ENCODE assay signal across 19 mouse cellular contexts in genomic region chr3:82557786-82558185, GRCm38 (mm10). TPM values are rescaled to one million over a fixed set of nuclear protein-coding genes. Genes with fewer than 3 reads are reported as not detected.
DNase-seq lines count a peak whose midpoint lies in the region; ATAC-seq and TF ChIP-seq lines count a peak whose summit lies in the region.
"Had no signal": no experiment of that assay in that cellular context is flagged by ENCODE, and none has a peak within 500 bp of the region (broad histone marks: within the 10 kb centered on the region; RNA-seq: fewer than 3 reads in every experiment).

No protein-coding gene starts in this region.

- no peaks in the 10 kb centered on the region for H3K36me3 ChIP-seq in embryonic facial prominence, embryonic 14.5 days (ENCODE audit: control insufficient read depth, insufficient read depth, low read length)
- no peaks in the 10 kb centered on the region for H3K36me3 ChIP-seq in embryonic facial prominence, embryonic 10.5 days (replicated peaks)
- no peaks in the 10 kb centered on the region for H3K36me3 ChIP-seq in lung, embryonic 14.5 days (ENCODE audit: insufficient read depth)
- no peaks in the 10 kb centered on the region for H3K36me3 ChIP-seq in forebrain, embryonic 14.5 days (ENCODE audit: control insufficient read depth, insufficient read depth, low read length)
- H3K36me3 ChIP-seq in heart, embryonic 12.5 days, result no peaks in the 10 kb centered on the region
- H3K36me3 ChIP-seq: embryonic facial prominence, embryonic 12.5 days had no signal

- no peaks in the 10 kb centered on the region for H3K27me3 ChIP-seq in embryonic facial prominence, embryonic 14.5 days (replicated peaks; ENCODE audit: control insufficient read depth, insufficient read depth, low read length)
- no peaks in the 10 kb centered on the region for H3K27me3 ChIP-seq in embryonic facial prominence, embryonic 10.5 days (replicated peaks; ENCODE audit: low read depth, poor library complexity, severe bottlenecking)
- H3K27me3 ChIP-seq in lung, embryonic 14.5 days (ENCODE audit: insufficient read depth, low read length), result no peaks in the 10 kb centered on the region
- no peaks in the 10 kb centered on the region for H3K27me3 ChIP-seq in forebrain, embryonic 14.5 days (replicated peaks; ENCODE audit: control insufficient read depth, insufficient read depth, low read length)
- H3K27me3 ChIP-seq in heart, embryonic 12.5 days (replicated peaks), result no peaks in the 10 kb centered on the region
- H3K27me3 ChIP-seq: embryonic facial prominence, embryonic 12.5 days had no signal

- no peak overlapping the region for H3K27ac ChIP-seq in embryonic facial prominence, embryonic 14.5 days (replicated peaks; ENCODE audit: low read depth, low read length)
- no peak overlapping the region for H3K27ac ChIP-seq in embryonic facial prominence, embryonic 10.5 days (replicated peaks)
- no peak overlapping the region for H3K27ac ChIP-seq in lung, embryonic 14.5 days (ENCODE audit: low read depth)
- H3K27ac ChIP-seq in forebrain, embryonic 14.5 days (ENCODE audit: low read depth, low read length), result no peak overlapping the region
- H3K27ac ChIP-seq in heart, embryonic 12.5 days (ENCODE audit: poor library complexity, severe bottlenecking), result no peak overlapping the region
- H3K27ac ChIP-seq: embryonic facial prominence, embryonic 12.5 days had no signal

- H3K9me3 ChIP-seq in embryonic facial prominence, embryonic 14.5 days (ENCODE audit: control insufficient read depth, low read length), result no peaks in the 10 kb centered on the region
- no peaks in the 10 kb centered on the region for H3K9me3 ChIP-seq in embryonic facial prominence, embryonic 10.5 days
- no peaks in the 10 kb centered on the region for H3K9me3 ChIP-seq in lung, embryonic 14.5 days (ENCODE audit: low read depth, low read length)
- no peaks in the 10 kb centered on the region for H3K9me3 ChIP-seq in forebrain, embryonic 14.5 days (replicated peaks; ENCODE audit: control insufficient read depth, low read length)
- H3K9me3 ChIP-seq in heart, embryonic 12.5 days (replicated peaks), result no peaks in the 10 kb centered on the region
- H3K9me3 ChIP-seq: embryonic facial prominence, embryonic 12.5 days had no signal

- DNase-seq in embryonic facial prominence, embryonic 14.5 days (ENCODE audit: low spot score), result peak; percentile 29
- DNase-seq in embryonic facial prominence, embryonic 10.5 days (ENCODE audit: low spot score), result no peak
- peak; percentile 7 for DNase-seq in lung, embryonic 14.5 days
- DNase-seq in lung, adult 18-20 months, result no peak
- peak; percentile 49 for DNase-seq in Muller cell, postnatal 12 days (ENCODE audit: inconsistent ontology term)
- DNase-seq in forebrain, embryonic 14.5 days (ENCODE audit: low spot score), result peak; percentile 75
- DNase-seq: B cell, adult 2 months; cerebellum, adult 11 months; kidney, adult 2 months; kidney, postnatal 14 days; layer of hippocampus, adult 9-11 months; lung, adult 2 months; lung, postnatal 4 days had no signal

- no peaks in the 10 kb centered on the region for H3K4me1 ChIP-seq in embryonic facial prominence, embryonic 14.5 days (ENCODE audit: control insufficient read depth, insufficient read depth, low read length)
- H3K4me1 ChIP-seq in embryonic facial prominence, embryonic 10.5 days, result no peaks in the 10 kb centered on the region
- no peaks in the 10 kb centered on the region for H3K4me1 ChIP-seq in lung, embryonic 14.5 days (ENCODE audit: insufficient read depth)
- no peaks in the 10 kb centered on the region for H3K4me1 ChIP-seq in forebrain, embryonic 14.5 days (ENCODE audit: control insufficient read depth, insufficient read depth, low read length)
- no peaks in the 10 kb centered on the region for H3K4me1 ChIP-seq in heart, embryonic 12.5 days (replicated peaks)
- H3K4me1 ChIP-seq: embryonic facial prominence, embryonic 12.5 days had no signal

- no peak overlapping the region for H3K9ac ChIP-seq in embryonic facial prominence, embryonic 14.5 days (ENCODE audit: low read depth, low read length)
- H3K9ac ChIP-seq in lung, embryonic 14.5 days, result no peak overlapping the region
- H3K9ac ChIP-seq in forebrain, embryonic 14.5 days (ENCODE audit: low read length), result no peak overlapping the region
- no peak overlapping the region for H3K9ac ChIP-seq in heart, embryonic 12.5 days
- H3K9ac ChIP-seq: embryonic facial prominence, embryonic 12.5 days had no signal

- ATAC-seq in embryonic facial prominence, embryonic 14.5 days (ENCODE audit: low read depth), result no peak
- no peak for ATAC-seq in lung, embryonic 14.5 days (ENCODE audit: insufficient read depth)
- ATAC-seq in forebrain, embryonic 14.5 days, result peak; percentile 74
- ATAC-seq in heart, embryonic 12.5 days (ENCODE audit: insufficient number of reproducible peaks, low FRiP score), result no peak

- H3K4me2 ChIP-seq in embryonic facial prominence, embryonic 14.5 days (ENCODE audit: low read depth, low read length), result no peak overlapping the region
- H3K4me2 ChIP-seq in lung, embryonic 14.5 days, result no peak overlapping the region
- no peak overlapping the region for H3K4me2 ChIP-seq in forebrain, embryonic 14.5 days (ENCODE audit: low read length)
- no peak overlapping the region for H3K4me2 ChIP-seq in heart, embryonic 12.5 days
- H3K4me2 ChIP-seq: embryonic facial prominence, embryonic 12.5 days; heart, embryonic 11.5 days; midbrain, embryonic 11.5 days had no signal

- no peak overlapping the region for H3K4me3 ChIP-seq in embryonic facial prominence, embryonic 14.5 days (ENCODE audit: low read depth, low read length)
- no peak overlapping the region for H3K4me3 ChIP-seq in embryonic facial prominence, embryonic 10.5 days
- no peak overlapping the region for H3K4me3 ChIP-seq in lung, embryonic 14.5 days (ENCODE audit: low read depth, low read length)
- H3K4me3 ChIP-seq in forebrain, embryonic 14.5 days (ENCODE audit: low read depth, low read length), result no peak overlapping the region
- H3K4me3 ChIP-seq in heart, embryonic 12.5 days, result no peak overlapping the region
- H3K4me3 ChIP-seq: embryonic facial prominence, embryonic 12.5 days had no signal

- no peak for TF ChIP-seq CTCF in lung, embryonic 14.5 days (IDR thresholded peaks at IDR 0.05; ENCODE audit: low read depth)

- WGBS in embryonic facial prominence, embryonic 14.5 days, result 69% methylated on average over 3 of the region's 3 CpGs
- WGBS in embryonic facial prominence, embryonic 10.5 days, result 80% methylated on average over 3 of the region's 3 CpGs
- WGBS in lung, embryonic 14.5 days, result 56% methylated on average over 3 of the region's 3 CpGs
- 20% methylated on average over 3 of the region's 3 CpGs for WGBS in forebrain, embryonic 14.5 days
- WGBS in heart, embryonic 12.5 days, result 66% methylated on average over 3 of the region's 3 CpGs

RNA-seq across cellular contexts. Expression of gene Npy2r, which starts 9.9 kb away (rescaled TPM):
- 0.84 and 1.2 TPM in 2 replicates for polyA plus RNA-seq in embryonic facial prominence, embryonic 14.5 days (2014; fragmentation: Nextera tagmentation; extraction: Ambion mirVana)
- 0.07 and 0.26 TPM in 2 replicates for polyA plus RNA-seq in embryonic facial prominence, embryonic 10.5 days (2016; fragmentation: Nextera tagmentation; extraction: Ambion mirVana)
- polyA plus RNA-seq in lung, embryonic 14.5 days (2014; fragmentation: Nextera tagmentation; extraction: Ambion mirVana), result 0.12 and 0.31 TPM in 2 replicates
- polyA plus RNA-seq in forebrain, embryonic 14.5 days (2014; fragmentation: Nextera tagmentation; extraction: Ambion mirVana), result 1.9 and 3.0 TPM in 2 replicates
- 0.08 TPM in 1 of 2 replicates, not detected in the other for polyA plus RNA-seq in heart, embryonic 12.5 days (2016; fragmentation: Nextera tagmentation; extraction: Ambion mirVana)
- polyA plus RNA-seq: liver, adult 2 months; lung, adult 2 months; midbrain, embryonic 11.5 days; testis, adult 2 months had no signal

Comparison
In these comparisons a context has a peak if more than half of its experiments do, and no peak if none do; other contexts are left out.
1. DNase-seq: peak in embryonic facial prominence, embryonic 14.5 days (single experiment), lung, embryonic 14.5 days (single experiment), Muller cell, postnatal 12 days (single experiment) and forebrain, embryonic 14.5 days (single experiment); none in embryonic facial prominence, embryonic 10.5 days (single experiment) and lung, adult 18-20 months (0 of 2).